8 mouse cellular contexts compared by ENCODE assay signal in the genomic region with DNA sequence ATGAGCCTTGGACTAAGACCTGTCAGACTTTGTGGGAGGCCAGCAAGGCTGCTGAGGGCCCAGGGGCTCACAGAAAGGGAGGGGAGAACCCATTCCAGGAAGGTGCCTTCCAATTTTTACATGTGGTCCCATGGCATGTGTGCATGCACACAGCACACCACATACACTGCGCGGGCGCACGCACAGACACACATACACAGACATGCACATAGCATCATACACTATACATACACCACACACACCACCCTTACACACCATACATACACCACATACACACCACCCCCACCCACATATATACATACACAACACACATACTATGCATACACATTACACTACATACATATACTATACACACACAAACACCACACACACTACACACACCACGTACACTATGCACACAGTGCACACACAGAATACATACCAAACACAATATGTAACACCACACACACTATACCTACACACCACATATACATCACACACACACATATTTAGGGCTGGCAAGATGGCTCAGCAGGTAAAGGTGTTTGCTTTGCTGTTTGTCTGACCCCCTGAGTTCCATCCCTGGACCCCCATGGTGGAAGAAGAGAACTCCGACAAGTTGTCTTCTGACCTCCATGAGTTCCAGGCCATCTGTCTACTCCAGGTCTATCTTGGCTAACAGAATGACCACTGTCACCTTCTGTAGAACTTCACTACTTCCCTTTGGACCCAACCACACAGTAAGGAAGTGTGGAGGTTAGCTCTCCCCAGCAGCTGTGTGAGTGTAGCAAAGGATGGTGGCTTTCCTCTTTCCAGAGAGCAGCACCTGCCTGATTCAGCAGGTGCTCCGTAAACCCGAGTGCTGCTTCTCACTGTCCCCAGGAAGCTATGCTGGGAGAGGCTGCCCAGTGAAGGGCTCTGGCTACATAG. TPM values are rescaled to one million over a fixed set of nuclear protein-coding genes. Genes with fewer than 3 reads are reported as not detected.
DNase-seq lines count a peak whose midpoint lies in the region; ATAC-seq and TF ChIP-seq lines count a peak whose summit lies in the region.
"Had no signal": no experiment of that assay in that cellular context is flagged by ENCODE, and none has a peak within 500 bp of the region (broad histone marks: within the 10 kb centered on the region; RNA-seq: fewer than 3 reads in every experiment).

No protein-coding gene starts in this region.

- TF ChIP-seq CTCF in lung, embryonic 14.5 days (IDR thresholded peaks at IDR 0.05; ENCODE audit: low read depth): no peak

- 75% methylated on average over 8 of the region's 8 CpGs for WGBS in lung, embryonic 14.5 days
- 76% methylated on average over 8 of the region's 8 CpGs for WGBS in limb, embryonic 15.5 days
- WGBS in stomach, embryonic 16.5 days: 78% methylated on average over 8 of the region's 8 CpGs

- H3K27me3 ChIP-seq in lung, embryonic 14.5 days (ENCODE audit: insufficient read depth, low read length): no peaks in the 10 kb centered on the region
- H3K27me3 ChIP-seq in limb, embryonic 15.5 days: no peaks in the 10 kb centered on the region
- no peaks in the 10 kb centered on the region for H3K27me3 ChIP-seq in stomach, embryonic 16.5 days (ENCODE audit: control insufficient read depth, insufficient read depth, low read length)

- H3K4me2 ChIP-seq in lung, embryonic 14.5 days: peak overlapping the region; percentile 62
- H3K4me2 ChIP-seq in limb, embryonic 15.5 days: peak overlapping the region; percentile 63; the same call in 1 of the 2 replicates
- peak overlapping the region; percentile 60; the same call in 1 of the 2 replicates for H3K4me2 ChIP-seq in stomach, embryonic 16.5 days (ENCODE audit: low read depth, low read length)

- intact Hi-C loops in left cerebral cortex, postnatal 10 days (cut with DNase I): no loop called here

- H3K4me3 ChIP-seq in lung, embryonic 14.5 days (ENCODE audit: low read depth, low read length): 0 out of 2 replicates have a peak overlapping the region, but pooled peaks have one; percentile 25
- peak overlapping the region; percentile 36; the same call in 1 of the 2 replicates for H3K4me3 ChIP-seq in limb, embryonic 15.5 days
- no peak overlapping the region for H3K4me3 ChIP-seq in stomach, embryonic 16.5 days (replicated peaks; ENCODE audit: low read length)
- H3K4me3 ChIP-seq: erythroblast, embryonic 14.5 days had no signal

- no peaks in the 10 kb centered on the region for H3K9me3 ChIP-seq in lung, embryonic 14.5 days (ENCODE audit: low read depth, low read length)
- H3K9me3 ChIP-seq in limb, embryonic 15.5 days: no peaks in the 10 kb centered on the region
- H3K9me3 ChIP-seq in stomach, embryonic 16.5 days (replicated peaks; ENCODE audit: control insufficient read depth, low read length): no peaks in the 10 kb centered on the region

- ATAC-seq in lung, embryonic 14.5 days (ENCODE audit: insufficient read depth): peak; percentile 36; the same call in 1 of the 2 replicates
- 0 out of 2 replicates have a peak, but pooled peaks have one; percentile 15 for ATAC-seq in granulocyte monocyte progenitor cell, adult 5-6 weeks (replicated peaks; ENCODE audit: poor library complexity, severe bottlenecking)
- peak; percentile 40; the same call in 1 of the 2 replicates for ATAC-seq in limb, embryonic 15.5 days (ENCODE audit: insufficient number of reproducible peaks, low FRiP score, low TSS enrichment, low read depth)
- ATAC-seq in stomach, embryonic 16.5 days (ENCODE audit: insufficient read depth, low FRiP score): no peak

- H3K4me1 ChIP-seq in lung, embryonic 14.5 days (ENCODE audit: insufficient read depth): 0 out of 2 replicates have a peak, but pooled peaks cover 8% of the 10 kb centered on the region
- peaks cover 7% of the 10 kb centered on the region for H3K4me1 ChIP-seq in limb, embryonic 15.5 days
- H3K4me1 ChIP-seq in stomach, embryonic 16.5 days (ENCODE audit: control insufficient read depth, insufficient read depth, low read length): peaks cover 7% of the 10 kb centered on the region

- H3K36me3 ChIP-seq in lung, embryonic 14.5 days (ENCODE audit: insufficient read depth): no peaks in the 10 kb centered on the region
- H3K36me3 ChIP-seq in limb, embryonic 15.5 days: no peaks in the 10 kb centered on the region
- H3K36me3 ChIP-seq in stomach, embryonic 16.5 days (ENCODE audit: control insufficient read depth, insufficient read depth, low read length): no peaks in the 10 kb centered on the region

- DNase-seq in lung, embryonic 14.5 days: no peak
- no peak for DNase-seq in lung, postnatal 25 days (ENCODE audit: low spot score)
- no peak for DNase-seq in left cerebral cortex, postnatal 10 days (ENCODE audit: extremely low spot score in 1 of 2, low spot score in 2 of 2)
- DNase-seq in left cerebral cortex, adult 8-10 months (ENCODE audit: low spot score in 2 of 2): no peak

- H3K27ac ChIP-seq in lung, embryonic 14.5 days (ENCODE audit: low read depth): no peak overlapping the region
- no peak overlapping the region for H3K27ac ChIP-seq in limb, embryonic 15.5 days
- H3K27ac ChIP-seq in stomach, embryonic 16.5 days (ENCODE audit: low read length): no peak overlapping the region

- H3K9ac ChIP-seq in lung, embryonic 14.5 days: no peak overlapping the region
- H3K9ac ChIP-seq in limb, embryonic 15.5 days: no peak overlapping the region
- H3K9ac ChIP-seq in stomach, embryonic 16.5 days (ENCODE audit: low read length): peak overlapping the region; percentile 43; the same call in 1 of the 2 replicates

RNA-seq across cellular contexts. Expression of a gene that starts 21.2 kb away (rescaled TPM):
- 4.7 and 4.9 TPM in 2 replicates for polyA plus RNA-seq in lung, embryonic 14.5 days (2014; fragmentation: Nextera tagmentation; extraction: Ambion mirVana)
- total RNA-seq in granulocyte monocyte progenitor cell, adult 5-6 weeks (2014; fragmentation: Nextera tagmentation): not detected in 2 replicates
- total RNA-seq in granulocyte monocyte progenitor cell, adult 5-6 weeks (2017): 0.56 and 3.2 TPM in 2 replicates
- polyA plus RNA-seq in limb, embryonic 15.5 days (2015; fragmentation: Nextera tagmentation; extraction: Ambion mirVana): 1.9 and 2.1 TPM in 2 replicates
- polyA plus RNA-seq in stomach, embryonic 16.5 days (2015; fragmentation: Nextera tagmentation; extraction: Ambion mirVana): 0.56 and 0.83 TPM in 2 replicates
- total RNA-seq in left cerebral cortex, postnatal 10 days (2021): 1 to 10 TPM; 7.8 to 9.8 TPM
- total RNA-seq in left cerebral cortex, adult 8-10 months (2022): 10 to 100 TPM; 18.3 to 21.6 (median 19.8) TPM
